Mouse (Mus musculus): ENCODE results near the gene Fpr-rs6. TPM values are rescaled to one million over a fixed set of nuclear protein-coding genes. Genes with fewer than 3 reads are reported as not detected.

Gene Fpr-rs6
- total RNA-seq (2023), result not detected

GRCm38 (mm10) chr17:20182997-20183396, at the start of gene Fpr-rs6:
Fpr-rs6 (minus strand) TSS chr17:20183097.

Other genes starting within 250 kb of the Fpr-rs6 start
- not detected for gene Vmn2r104, start 134.8 kb downstream of the Fpr-rs6 start, total RNA-seq (2023)
- not detected for gene Fpr-rs7, start 68.9 kb downstream of the Fpr-rs6 start, total RNA-seq (2023)
- gene Vmn2r105, start 52.0 kb upstream of the Fpr-rs6 start, total RNA-seq (2023), result not detected
- not detected for gene Vmn2r106, start 102.5 kb upstream of the Fpr-rs6 start, total RNA-seq (2023)
- gene Vmn2r107, start 162.1 kb upstream of the Fpr-rs6 start, total RNA-seq (2023), result not detected
- gene Vmn1r224, start 231.0 kb upstream of the Fpr-rs6 start, total RNA-seq (2023), result not detected

Measured in monocyte, adult 59 days (primary cell).